Mouse (Mus musculus): Measurements from ENCODE around the gene Rabgap1. TPM values are rescaled to one million over a fixed set of nuclear protein-coding genes. Genes with fewer than 3 reads are reported as not detected.

The Rabgap1 gene
- polyA plus RNA-seq, 1 experiment from 2014 or later, result 70.0 TPM

GRCm38 (mm10) chr2:37576661-37577060, 133.6 kb downstream of the Rabgap1 start:
- H3K4me3 ChIP-seq, result no peak overlapping the region
- no peak overlapping the region for H3K9ac ChIP-seq
- no peak overlapping the region for H3K27ac ChIP-seq
- no peaks in the 10 kb centered on the region for H3K27me3 ChIP-seq
- H3K9me3 ChIP-seq (replicated peaks), result no peaks in the 10 kb centered on the region
- no peak for ATAC-seq (ENCODE audit: low FRiP score)
- H3K4me1 ChIP-seq, result no peaks in the 10 kb centered on the region
- no peak overlapping the region for H3K4me2 ChIP-seq (replicated peaks)
- peaks cover 19% of the 10 kb centered on the region for H3K36me3 ChIP-seq
- WGBS, result 87% methylated on average over 1 of the region's 1 CpGs

- Histone ChIP-seq H3K36me3 (peaks cover 19% of the 10 kb centered on the region), H3K4me2 (replicated peaks) (no peak overlapping the region), H3K4me3 (no peak overlapping the region), H3K9ac (no peak overlapping the region), H3K4me1 (no peaks in the 10 kb centered on the region), H3K27ac (no peak overlapping the region), H3K27me3 (no peaks in the 10 kb centered on the region), H3K9me3 (replicated peaks) (no peaks in the 10 kb centered on the region)
- no peak for ATAC-seq (ENCODE audit: low FRiP score)
- 80% methylated on average over 2 of the region's 2 CpGs for WGBS
Measured at GRCm38 (mm10) chr2:37578185-37578584, 135.1 kb downstream of the Rabgap1 start.

- no peak overlapping the region for H3K9ac ChIP-seq
- no peak overlapping the region for H3K4me2 ChIP-seq (replicated peaks)
- ATAC-seq (ENCODE audit: low FRiP score), result no peak
- H3K4me1 ChIP-seq, result no peaks in the 10 kb centered on the region
- H3K9me3 ChIP-seq (replicated peaks), result no peaks in the 10 kb centered on the region
- no peak overlapping the region for H3K4me3 ChIP-seq
- no peaks in the 10 kb centered on the region for H3K27me3 ChIP-seq
- no peak overlapping the region for H3K27ac ChIP-seq
- peaks cover 13% of the 10 kb centered on the region for H3K36me3 ChIP-seq
Measured at GRCm38 (mm10) chr2:37587919-37588318, 144.8 kb downstream of the Rabgap1 start.

Other genes with a start within 250 kb of the Rabgap1 start
- gene Olfr366, start 231.7 kb upstream of the Rabgap1 start, polyA plus RNA-seq (2016; fragmentation: Nextera tagmentation; extraction: Ambion mirVana), result not detected in 2 replicates
- not detected in 2 replicates for gene Olfr368, start 116.8 kb upstream of the Rabgap1 start, polyA plus RNA-seq (2016; fragmentation: Nextera tagmentation; extraction: Ambion mirVana)
- gene Pdcl, start 83.9 kb upstream of the Rabgap1 start, polyA plus RNA-seq (2016; fragmentation: Nextera tagmentation; extraction: Ambion mirVana), result 73.3 and 81.1 TPM in 2 replicates
- 34.2 and 35.0 TPM in 2 replicates for gene Rc3h2, start 20.4 kb upstream of the Rabgap1 start, polyA plus RNA-seq (2016; fragmentation: Nextera tagmentation; extraction: Ambion mirVana)
- gene Zbtb26, start 144 bp upstream of the Rabgap1 start, polyA plus RNA-seq (2016; fragmentation: Nextera tagmentation; extraction: Ambion mirVana), result 12.1 and 12.2 TPM in 2 replicates
- 11.0 and 11.8 TPM in 2 replicates for gene Zbtb6, start 108 bp upstream of the Rabgap1 start, polyA plus RNA-seq (2016; fragmentation: Nextera tagmentation; extraction: Ambion mirVana)
- 5.7 and 6.1 TPM in 2 replicates for gene Gpr21, start 73.1 kb downstream of the Rabgap1 start, polyA plus RNA-seq (2016; fragmentation: Nextera tagmentation; extraction: Ambion mirVana)

Data from hindbrain, embryonic 12.5 days (tissue).